Mouse (Mus musculus): Measurements from ENCODE around the gene Sf3a1.

DNA sequence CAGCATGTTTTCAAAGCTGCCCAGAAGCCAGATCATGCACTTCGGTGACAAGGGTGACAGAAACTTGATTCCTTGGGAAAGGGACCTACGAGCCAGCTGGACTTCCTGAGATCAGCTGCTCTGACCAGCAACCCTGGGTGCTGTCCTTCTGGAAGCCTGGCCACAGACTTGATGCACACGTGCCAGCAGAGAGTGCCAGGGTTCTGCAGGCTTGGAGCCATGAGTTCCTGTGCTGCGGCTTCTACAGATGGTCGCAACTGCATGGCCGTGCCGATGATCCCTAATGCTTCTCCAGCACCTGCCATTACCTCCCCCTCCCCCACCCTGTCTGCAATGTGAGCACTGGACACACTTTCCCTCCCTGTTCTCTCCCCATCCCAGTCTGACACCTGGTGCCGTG is 68.3 kb downstream of the Sf3a1 start:
- no peak for TF ChIP-seq CTCF (IDR thresholded peaks at IDR 0.05; ENCODE audit: low read depth)
- no peak for TF ChIP-seq EP300 (optimal IDR thresholded peaks at IDR 0.05)

Data from stomach, postnatal 0 days (tissue).